Mouse (Mus musculus): Measurements from ENCODE around the gene Gm17555.
"Not testable (repeated sequence)": the region's sequence is repeated elsewhere in the genome, so short reads cannot be mapped to it uniquely, and the experiment has no call there.

Gm17555 gene

DNA sequence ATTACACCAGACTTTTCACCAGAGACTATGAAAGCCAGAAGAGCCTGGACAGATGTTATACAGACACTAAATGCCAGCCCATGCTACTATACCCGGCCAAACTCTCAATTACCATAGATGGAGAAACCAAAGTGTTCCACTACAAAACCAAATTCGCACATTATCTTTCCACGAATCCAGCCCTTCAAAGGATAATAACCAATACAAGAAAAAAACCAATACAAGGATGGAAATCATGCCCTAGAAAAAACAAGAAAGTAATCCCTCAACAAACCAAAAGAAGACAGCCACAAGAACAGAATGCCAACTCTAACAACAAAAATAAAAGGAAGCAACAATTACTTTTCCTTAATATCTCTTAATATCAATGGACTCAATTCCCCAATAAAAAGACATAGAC, at the start of gene Gm17555:
Gm17555 (plus strand) TSS at position 301 of the 400 bp plus-strand sequence.
- DNase-seq, result not testable (repeated sequence)

DNA sequence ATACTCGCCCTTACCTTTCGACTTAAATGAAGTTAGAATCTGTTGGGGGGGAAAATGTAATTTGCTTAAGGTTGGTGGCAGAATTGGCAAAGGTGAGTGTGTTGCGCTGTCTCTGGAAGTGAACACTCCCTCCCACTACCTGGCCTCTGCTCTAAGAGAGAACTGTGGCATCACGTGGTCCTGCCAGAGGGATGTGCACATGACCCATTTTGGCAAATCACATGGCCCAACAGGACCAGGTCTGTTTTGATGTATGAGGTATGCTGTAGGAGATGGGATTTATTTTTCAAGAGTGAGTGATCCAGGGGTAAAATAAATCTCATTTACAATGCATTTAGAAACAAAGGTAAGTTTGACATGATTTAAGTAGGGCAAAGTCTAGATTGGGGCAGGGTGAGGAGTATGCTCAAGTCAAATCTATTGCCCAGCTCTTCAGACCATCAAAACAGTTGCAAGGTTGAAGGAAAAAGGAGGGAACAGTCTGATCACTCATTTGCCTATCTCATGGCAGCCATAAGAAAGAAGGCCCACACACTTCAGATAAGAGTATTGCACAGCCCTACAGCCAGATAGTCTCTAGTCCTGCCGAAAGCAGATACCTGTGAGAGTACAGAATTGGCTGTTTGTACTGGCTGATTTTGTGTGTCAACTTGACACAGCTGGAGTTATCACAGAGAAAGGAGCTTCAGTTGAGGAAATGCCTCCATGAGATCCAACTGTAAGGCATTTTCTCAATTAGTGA, 49.5 kb upstream of the Gm17555 start:
- DNase-seq, result no peak

DNA sequence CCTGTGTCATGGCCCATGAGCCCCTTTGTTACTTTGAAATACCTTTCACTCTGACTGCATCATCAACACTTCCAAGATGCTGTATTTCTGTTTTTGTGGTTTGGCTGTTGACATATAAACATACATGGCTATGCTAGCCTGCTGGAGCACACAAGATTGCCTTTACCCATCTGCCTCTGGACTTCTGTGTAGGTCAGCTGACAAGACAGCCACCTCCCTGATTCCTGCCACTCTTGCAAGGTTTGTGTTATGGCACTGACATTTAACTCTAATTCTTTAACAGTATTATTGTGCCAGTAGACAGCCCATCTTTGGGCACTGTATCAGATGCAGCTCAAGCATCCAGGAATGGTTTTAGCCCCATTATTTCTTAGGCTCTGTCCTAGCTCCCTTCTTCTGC, 48.6 kb upstream of the Gm17555 start:
- DNase-seq, result no peak

DNA sequence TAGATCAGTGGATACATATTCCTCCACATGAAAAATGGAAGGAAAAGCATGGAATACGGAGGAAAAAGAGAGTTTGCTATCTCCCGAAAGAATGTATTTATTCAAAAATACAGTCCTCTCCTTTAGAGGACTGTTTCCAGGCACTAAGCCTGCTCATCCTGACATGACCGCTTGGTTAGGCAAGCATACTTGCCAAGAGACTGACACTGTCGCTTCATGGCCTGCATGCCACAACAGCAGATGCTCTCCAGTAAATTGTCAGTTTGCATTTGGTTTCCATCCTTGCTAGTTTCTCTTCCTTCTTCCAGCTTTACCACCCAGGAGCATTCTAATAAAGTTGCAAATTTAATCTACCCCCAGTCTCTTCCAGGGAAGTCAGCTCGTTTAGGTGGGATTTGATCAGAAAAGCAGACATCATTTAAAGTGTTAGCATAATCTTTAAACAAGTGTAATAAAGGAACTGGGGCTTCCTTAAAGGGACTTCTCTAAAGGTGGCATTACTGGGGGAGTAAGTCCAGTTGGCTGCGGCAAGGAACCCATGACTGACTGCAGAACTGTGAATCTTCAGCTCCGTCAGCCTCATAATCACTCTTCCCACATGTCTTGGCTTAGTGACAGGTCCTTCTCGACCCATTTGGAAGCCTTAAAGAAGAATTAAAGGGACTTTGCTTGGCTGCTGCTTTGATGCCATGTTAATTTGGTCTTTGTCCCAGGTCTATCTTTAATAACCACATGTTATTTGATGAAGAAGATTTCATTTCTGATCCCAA, 47.9 kb upstream of the Gm17555 start:
- DNase-seq, result no peak

DNA sequence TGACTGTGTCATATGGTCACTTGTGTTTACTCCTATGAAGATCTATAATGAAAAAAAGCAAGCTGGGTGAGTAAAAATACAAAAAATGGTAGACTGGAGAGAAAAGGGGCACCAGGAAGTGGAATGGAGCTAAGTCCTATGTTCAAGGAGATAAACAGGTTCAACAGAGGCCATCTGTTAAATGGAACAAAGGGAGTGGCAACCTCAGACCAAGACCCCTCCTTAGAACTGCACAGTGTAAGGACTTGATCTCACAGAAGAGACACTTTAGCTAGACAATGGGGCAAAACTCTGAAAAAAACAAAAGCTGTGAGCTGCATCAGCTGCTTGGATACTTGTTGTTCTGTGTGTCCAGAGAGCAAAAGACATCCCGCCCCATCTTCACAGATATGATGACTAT, 43.5 kb upstream of the Gm17555 start:
- no peak for DNase-seq

DNA sequence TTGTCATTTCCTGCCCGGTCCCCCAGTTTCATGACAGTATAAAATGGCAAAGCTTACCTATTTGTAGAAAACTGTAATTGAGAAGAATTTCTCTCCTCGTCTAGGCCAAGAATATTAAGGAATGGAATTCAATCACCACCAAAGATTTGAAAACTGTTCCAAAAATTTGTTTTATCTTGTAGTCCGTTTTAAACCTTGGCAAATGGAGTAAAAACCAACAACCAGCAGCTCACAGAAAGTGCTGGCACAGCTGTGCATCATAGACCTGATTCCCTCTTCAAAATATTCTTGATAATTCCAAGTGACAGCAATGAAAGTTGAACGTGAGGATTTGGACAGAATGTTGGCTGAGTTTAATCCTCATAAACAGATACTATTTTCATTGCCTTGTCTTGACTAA, 23.6 kb upstream of the Gm17555 start:
- no peak for DNase-seq

DNA sequence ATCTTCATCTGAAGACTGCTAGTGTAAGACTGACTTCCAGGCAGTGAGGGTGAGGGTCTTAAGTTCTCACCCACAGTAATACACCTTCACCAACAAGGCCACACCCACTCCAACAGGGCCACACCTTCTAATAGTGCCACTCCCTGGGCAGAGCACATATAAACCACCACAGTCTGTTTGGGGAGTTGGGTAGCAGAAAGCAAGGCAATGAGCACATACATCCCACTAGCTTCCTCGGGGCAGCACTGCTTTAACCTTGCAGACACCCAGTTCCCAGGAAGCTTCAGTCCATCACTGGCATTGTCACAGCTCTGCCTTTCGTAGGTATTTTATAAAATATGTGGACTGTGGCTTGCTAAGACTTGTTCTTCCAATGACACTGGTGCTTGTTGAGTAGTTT, 22.8 kb upstream of the Gm17555 start:
- DNase-seq, result no peak

DNA sequence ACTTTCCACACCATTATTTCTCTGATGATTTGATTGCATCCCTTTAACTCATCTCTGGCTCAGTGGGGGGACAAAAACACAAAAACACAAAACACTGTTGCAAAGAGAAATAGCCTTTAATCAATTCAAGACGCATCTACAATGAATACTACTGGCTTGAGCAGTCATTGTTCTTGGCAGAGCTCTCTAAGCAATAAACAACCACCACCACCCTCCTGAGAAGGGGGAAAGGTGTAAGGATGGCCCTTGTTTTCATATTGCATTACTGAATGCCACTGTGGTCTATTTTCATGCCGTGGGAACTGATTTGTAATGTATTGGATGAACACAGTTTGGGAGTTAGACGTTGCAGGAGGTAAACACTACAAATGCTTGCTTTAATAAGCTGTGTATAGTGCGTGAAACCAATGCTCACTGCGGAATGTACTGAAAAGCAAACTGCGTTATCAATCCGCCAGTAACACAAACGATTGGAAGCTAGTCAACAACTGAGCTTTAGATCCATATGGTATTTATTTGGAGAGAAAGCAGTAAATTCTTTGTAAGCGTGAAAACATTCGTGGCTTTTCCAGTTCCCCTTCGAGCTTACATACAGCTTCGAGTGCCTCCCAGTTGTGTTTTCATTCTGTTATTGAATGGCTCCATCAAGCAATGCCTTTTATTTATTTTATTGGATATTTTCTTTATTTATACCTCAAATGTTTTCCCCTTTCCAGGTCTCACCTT, 19.1 kb upstream of the Gm17555 start:
- DNase-seq, result no peak

DNA sequence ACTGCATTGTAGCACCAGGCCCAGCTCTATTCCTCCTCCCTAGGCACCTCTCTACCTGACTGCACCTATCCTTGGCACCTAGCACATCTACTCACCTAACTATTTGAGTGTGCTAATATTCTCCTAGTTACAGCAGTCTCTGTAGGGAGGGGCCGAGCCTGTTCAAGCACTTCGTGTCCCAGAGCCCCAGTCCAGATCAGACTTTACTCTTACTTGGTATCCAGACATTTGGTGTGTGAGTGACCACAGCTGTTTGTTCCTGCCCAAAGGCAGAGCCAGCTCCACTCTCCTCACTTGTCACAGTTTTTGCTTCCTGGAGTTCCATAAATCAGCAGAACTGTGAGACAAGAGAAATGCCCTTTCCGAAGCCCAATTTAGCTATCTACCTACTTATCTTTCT, 15.9 kb upstream of the Gm17555 start:
- DNase-seq, result peak in 1 of 2 experiments; percentile 22

DNA sequence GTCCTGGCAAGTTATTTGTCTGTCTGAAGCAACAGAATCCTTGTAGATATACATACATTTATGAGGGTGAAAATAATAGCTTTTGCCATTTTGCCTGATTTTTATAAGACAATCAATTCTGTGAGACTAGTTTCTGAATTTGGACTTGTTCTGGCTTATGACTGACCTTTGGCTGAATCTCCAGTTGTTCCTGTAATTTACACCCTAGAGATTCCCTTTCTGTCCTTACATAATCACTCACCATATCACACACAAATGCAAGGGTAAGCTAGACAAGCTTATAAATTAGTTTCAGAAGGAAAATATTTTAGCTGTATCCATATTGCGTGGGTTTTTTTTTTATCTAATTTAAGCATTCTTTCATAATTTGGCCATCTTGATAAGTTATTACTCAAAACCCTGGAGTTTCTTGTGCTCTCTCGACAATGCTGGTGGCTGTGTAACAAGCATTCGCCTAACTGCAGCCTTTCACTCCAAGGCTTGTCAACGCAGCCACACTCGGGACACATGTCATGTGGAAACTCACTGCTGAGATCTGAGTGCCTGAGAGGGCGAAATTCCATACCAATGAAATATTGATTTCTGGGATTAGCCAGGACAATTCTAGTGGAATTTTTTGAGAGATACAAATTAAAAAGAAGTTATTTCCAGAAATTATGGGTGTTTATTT, 3.8 kb upstream of the Gm17555 start:
- DNase-seq, result no peak

DNA sequence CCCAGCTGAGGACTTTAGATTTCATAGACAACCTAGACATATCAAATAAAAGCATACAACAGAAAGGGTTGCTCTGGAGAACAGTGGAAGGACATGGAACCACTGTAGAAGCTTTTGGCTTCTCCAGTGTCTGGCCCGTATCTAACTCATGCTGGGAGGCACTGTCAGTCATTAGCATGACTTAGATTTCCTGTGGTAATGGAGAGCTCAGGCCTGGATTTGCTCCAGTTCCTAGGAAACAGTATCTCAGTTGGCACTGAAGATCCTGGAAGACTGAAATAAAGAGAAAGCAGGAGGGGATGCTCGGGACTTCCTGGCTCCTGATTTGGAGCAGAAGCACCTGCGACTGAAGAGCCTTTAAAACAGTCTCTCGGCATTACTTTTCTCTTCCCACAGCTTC, 12.7 kb downstream of the Gm17555 start:
- DNase-seq, result no peak

DNA sequence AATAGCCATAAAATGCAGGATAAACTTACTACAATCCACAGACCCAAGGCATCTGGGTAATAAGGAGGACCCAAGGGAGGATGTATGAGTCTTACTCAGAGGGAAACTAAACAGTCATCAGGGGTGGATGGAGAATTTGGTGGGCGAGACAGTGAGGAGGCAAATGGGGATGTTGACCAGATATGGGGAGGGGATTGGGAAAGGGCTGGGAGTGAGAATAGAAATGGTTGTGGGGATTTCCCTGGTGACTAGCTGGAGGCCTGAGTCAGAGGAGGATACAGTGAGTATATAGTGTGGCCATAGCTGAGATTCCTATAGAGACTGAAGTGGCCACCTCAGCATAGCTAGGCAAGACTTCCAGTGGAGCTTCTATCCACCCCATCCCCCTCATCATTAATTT, 16.8 kb downstream of the Gm17555 start:
- DNase-seq, result no peak

DNA sequence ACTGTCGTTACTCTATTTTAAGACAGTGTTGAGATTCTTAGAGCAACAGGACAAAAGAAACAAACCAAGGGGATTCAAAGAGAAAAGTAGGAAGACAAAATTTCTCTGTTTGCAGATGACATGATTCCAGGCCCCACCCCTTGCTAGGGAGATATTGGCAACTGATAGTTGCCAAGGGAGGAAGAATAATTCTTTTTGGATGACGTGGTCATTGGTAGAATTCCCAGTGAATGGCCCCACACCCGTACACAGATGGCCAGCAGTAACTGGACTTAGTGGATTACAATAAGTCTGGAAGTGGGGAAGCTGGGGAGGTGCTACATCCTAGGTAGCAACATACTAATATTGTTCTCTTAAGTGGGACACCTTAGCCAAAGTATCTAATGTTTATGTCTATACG, 22.0 kb downstream of the Gm17555 start:
- DNase-seq, result no peak

DNA sequence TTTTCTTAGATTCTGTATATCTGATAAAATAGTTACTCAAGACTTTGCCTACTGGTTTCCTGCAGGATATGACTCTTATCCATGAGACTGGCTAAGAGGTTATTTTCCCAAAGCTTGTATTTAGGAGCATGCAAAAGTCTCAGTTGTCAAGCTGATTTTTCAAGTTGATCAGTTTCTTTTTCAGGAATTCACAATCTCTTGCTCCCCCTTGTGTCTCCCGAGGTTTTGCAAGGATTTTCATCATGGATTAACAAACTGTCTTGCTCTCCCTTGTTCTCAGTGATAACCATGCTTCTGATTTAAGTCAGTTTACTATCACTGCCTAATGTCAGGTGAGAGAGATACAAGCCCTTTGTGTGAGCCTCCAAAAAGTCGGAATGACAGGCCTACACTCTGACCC, 30.5 kb downstream of the Gm17555 start:
- DNase-seq, result peak in 1 of 2 experiments; percentile 26

DNA sequence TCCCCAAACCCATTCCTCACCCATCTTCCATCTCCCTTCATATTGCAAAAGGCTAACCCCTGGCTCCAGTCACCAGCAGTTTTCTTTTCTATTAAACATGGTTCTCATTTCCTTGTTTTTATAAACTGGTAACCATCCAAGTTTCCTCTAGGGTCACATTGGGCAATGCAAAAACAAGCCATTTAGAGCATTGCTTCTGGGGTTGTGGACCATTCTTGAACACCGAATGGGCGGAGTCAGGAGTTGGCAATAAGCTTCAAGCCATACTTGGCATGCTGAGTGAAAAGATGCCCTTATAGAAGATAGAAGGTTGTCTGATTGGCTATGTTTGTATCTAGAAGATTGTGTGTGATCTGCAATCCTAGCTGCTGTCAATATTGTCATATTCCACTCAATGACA, 33.6 kb downstream of the Gm17555 start:
- DNase-seq, result no peak

DNA sequence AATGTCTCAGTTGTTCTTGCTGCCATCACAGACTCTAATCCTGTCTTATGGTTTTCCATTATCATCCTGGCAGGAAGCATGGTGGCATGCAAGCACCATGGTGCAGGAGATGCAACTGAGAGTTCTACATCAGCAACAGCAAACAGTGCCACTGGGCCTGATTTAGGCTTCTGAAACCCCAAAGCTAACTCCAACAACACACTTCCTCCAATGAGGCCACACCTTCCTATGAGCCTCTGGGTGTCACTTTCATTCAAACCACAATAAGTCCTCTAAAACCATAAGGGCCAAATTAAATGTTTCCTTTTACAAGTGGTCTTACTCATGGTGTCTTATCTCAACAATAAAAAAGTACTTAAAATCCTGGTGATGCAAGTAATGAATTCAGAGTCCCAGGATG, 37.3 kb downstream of the Gm17555 start:
- no peak for DNase-seq

All from lung, postnatal 4 days (tissue).